Mouse (Mus musculus) B cell, adult (primary cell): ENCODE results near the gene Capn15. TPM values are rescaled to one million over a fixed set of nuclear protein-coding genes. Genes with fewer than 3 reads are reported as not detected.

Experiments used
- total RNA-seq: library from RNA; stranded (reverse); gene quantifications from 4 replicates; pipeline ENCODE4 v1.2.4, GENCODE M21; 2023; ENCODE audit not compliant: inconsistent age

Capn15 gene
- total RNA-seq = 35.7 to 39.1 TPM (median 38.2 TPM) in 4 replicates

GRCm38 (mm10) chr17:25985306-25986294 lies at the start of gene Capn15:
TSS of gene Capn15 (minus strand) at chr17:25985796.

DNA sequence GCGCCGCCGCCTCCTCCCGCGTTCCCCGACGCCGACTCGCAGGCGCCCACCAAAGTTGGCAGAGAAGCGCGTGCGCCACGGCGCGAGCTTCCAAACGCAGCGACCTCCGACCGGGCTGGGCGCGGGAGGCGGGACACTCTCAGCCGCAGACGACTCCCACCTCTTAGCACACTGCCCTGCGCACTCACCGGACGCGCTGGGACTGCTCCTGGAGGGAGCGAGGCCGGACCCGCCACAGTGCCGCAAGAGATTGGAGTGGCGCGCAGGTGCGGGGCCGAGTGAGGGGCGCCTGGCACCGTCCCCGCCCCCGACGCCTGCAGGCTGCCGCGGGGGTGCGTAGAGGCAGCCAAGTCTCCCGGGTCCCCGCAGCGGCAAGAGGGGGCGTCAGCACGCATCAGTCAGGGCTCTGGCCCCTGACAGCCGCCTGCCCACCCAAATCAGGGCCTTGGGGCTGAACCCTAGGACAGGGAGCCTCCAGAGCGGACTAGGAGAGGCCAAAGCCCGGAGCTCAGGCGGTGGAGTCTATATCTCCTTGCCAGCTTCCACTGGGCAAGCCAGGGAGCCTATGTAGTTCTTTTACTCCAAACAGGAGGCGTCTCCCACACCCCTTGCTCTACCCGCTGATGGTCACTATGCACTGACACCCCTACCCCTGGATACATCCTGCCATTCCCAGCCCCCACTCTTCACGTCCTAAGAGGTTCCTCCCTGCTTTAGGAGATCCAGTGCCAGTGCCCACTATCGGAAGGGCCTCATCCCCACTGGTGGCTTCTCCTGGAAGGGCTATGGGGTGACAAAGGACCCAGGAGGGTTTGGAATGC lies 33.6 kb downstream of the Capn15 start, which contains the start of gene A930017K11Rik:
Gene A930017K11Rik, minus strand, starts transcription at position 763 of the 821 bp plus-strand sequence.

GRCm38 (mm10) chr17:25944366-25945163 lies 41.0 kb downstream of the Capn15 start, which contains the start of the genes Pigq and Nhlrc4:
TSS of gene Pigq (minus strand) at chr17:25944936.
TSS of gene Nhlrc4 (minus strand) at chr17:25944961.

GRCm38 (mm10) chr17:25919144-25919785 lies 66.3 kb downstream of the Capn15 start, which contains the start of gene Rab40c:
TSS of gene Rab40c (minus strand) at chr17:25919727.

Other genes starting within 250 kb of the Capn15 start
- gene Mslnl, start 249.8 kb downstream of the Capn15 start, total RNA-seq = not detected in 4 replicates
- gene Msln, start 231.4 kb downstream of the Capn15 start, total RNA-seq = 1.6 TPM in 1 of 4 replicates, not detected in the others
- 27.3 to 40.0 TPM (median 36.0 TPM) in 4 replicates for gene Narfl, start 212.0 kb downstream of the Capn15 start, total RNA-seq
- 16.0 to 24.2 TPM (median 19.1 TPM) in 4 replicates for gene Haghl, start 200.1 kb downstream of the Capn15 start, total RNA-seq
- gene Ccdc78, start 199.2 kb downstream of the Capn15 start, total RNA-seq = not detected in 4 replicates
- 46.3 to 58.4 TPM (median 50.0 TPM) in 4 replicates for gene Fam173a, start 192.9 kb downstream of the Capn15 start, total RNA-seq
- gene AC134908.4, start 190.1 kb downstream of the Capn15 start, total RNA-seq = 1.5 TPM in 1 of 4 replicates, not detected in the others
- 10.2 to 15.1 TPM (median 13.2 TPM) in 4 replicates for gene Metrn, start 188.7 kb downstream of the Capn15 start, total RNA-seq
- gene Fbxl16, start 176.7 kb downstream of the Capn15 start, total RNA-seq = not detected in 4 replicates
- gene Wdr24, start 162.2 kb downstream of the Capn15 start, total RNA-seq = 17.0 to 23.5 TPM (median 22.7 TPM) in 4 replicates
- gene Jmjd8, start 156.9 kb downstream of the Capn15 start, total RNA-seq = 26.8 to 30.2 TPM (median 29.3 TPM) in 4 replicates
- gene Stub1, start 152.4 kb downstream of the Capn15 start, total RNA-seq = 62.5 to 74.1 TPM (median 64.8 TPM) in 4 replicates
- 0.84 to 2.9 TPM (median 1.9 TPM) in 4 replicates for gene Rhbdl1, start 148.5 kb downstream of the Capn15 start, total RNA-seq
- gene Gm20683, start 144.0 kb downstream of the Capn15 start, total RNA-seq = 3.4 to 4.4 TPM (median 3.6 TPM) in 4 replicates
- gene Rhot2, start 140.9 kb downstream of the Capn15 start, total RNA-seq = 61.4 to 71.1 TPM (median 69.6 TPM) in 4 replicates
- gene Wdr90, start 124.3 kb downstream of the Capn15 start, total RNA-seq = 33.3 to 45.0 TPM (median 38.3 TPM) in 4 replicates
- gene Mcrip2, start 117.0 kb downstream of the Capn15 start, total RNA-seq = 0.69 to 3.3 TPM (median 3.0 TPM) in 3 of 4 replicates, not detected in the other
- 24.4 to 27.9 TPM (median 26.1 TPM) in 4 replicates for gene Mettl26, start 110.7 kb downstream of the Capn15 start, total RNA-seq
- gene Wfikkn1, start 104.9 kb downstream of the Capn15 start, total RNA-seq = 5.7 to 6.6 TPM (median 6.0 TPM) in 4 replicates
- 20.9 to 25.3 TPM (median 23.0 TPM) in 4 replicates for gene Rab40c, start 66.1 kb downstream of the Capn15 start, total RNA-seq
- gene Pigq, start 40.9 kb downstream of the Capn15 start, total RNA-seq = 75.7 to 84.9 TPM (median 77.1 TPM) in 4 replicates
- gene Nhlrc4, start 40.8 kb downstream of the Capn15 start, total RNA-seq = not detected in 4 replicates
- 0.21 TPM in 1 of 4 replicates, not detected in the others for gene A930017K11Rik, start 33.2 kb downstream of the Capn15 start, total RNA-seq
- 9.1 to 12.2 TPM (median 10.4 TPM) in 4 replicates for gene Rab11fip3, start 83.8 kb upstream of the Capn15 start, total RNA-seq
- 4.8 to 6.3 TPM (median 5.3 TPM) in 4 replicates for gene Decr2, start 104.5 kb upstream of the Capn15 start, total RNA-seq
- 0.72 to 1.2 TPM (median 1.0 TPM) in 4 replicates for gene Nme4, start 109.8 kb upstream of the Capn15 start, total RNA-seq
- 21.2 to 26.2 TPM (median 23.0 TPM) in 4 replicates for gene Tmem8, start 127.5 kb upstream of the Capn15 start, total RNA-seq
- gene Mrpl28, start 137.7 kb upstream of the Capn15 start, total RNA-seq = 42.4 to 57.1 TPM (median 53.7 TPM) in 4 replicates
- gene Axin1, start 152.9 kb upstream of the Capn15 start, total RNA-seq = 82.1 to 86.8 TPM (median 85.6 TPM) in 4 replicates
- gene Pdia2, start 213.3 kb upstream of the Capn15 start, total RNA-seq = not detected in 4 replicates
- 0.90 to 4.4 TPM (median 2.1 TPM) in 4 replicates for gene Rgs11, start 217.2 kb upstream of the Capn15 start, total RNA-seq
- not detected in 4 replicates for gene Arhgdig, start 222.0 kb upstream of the Capn15 start, total RNA-seq